Mouse (Mus musculus): Measurements from ENCODE around the gene Mpdu1.
"Not testable (repeated sequence)": the region's sequence is repeated elsewhere in the genome, so short reads cannot be mapped to it uniquely, and the experiment has no call there.

The Mpdu1 gene

DNA sequence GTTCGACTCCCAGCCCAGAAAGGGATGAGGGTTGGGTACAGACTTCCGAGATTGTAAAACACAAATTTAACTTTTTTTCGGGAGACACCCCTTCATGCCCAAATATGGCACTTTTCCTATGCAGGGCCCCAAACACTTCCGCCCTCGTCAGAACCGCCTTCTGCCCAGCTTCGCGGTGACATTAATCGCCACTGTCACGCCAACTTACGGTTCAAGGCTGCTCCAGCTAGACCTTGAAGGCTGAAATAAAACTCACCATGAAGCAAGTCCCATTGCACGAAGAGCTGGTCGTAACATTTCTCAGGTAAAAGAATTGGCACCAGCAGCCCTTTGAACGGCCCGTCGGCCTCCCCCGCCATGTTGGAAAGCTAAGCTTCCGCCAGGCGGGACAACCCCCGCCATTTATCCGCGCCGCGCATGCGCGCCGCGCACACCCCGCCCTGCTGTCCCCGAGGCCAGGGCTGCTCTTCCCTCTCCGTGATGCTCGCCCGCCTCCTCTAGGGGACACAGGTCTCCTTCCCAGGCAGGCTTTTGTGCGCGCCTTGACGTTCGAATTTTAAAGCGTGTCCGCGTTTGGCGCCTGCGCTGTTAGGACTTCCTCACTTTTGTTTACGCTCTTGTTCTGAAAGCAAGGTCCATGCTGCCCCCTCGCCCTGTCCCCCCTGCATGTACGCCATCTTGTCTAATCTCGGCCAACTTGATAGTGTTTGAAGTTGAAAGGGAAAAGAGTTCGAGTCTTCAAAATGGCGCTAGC, at the start of gene Mpdu1:
TSS of gene Mpdu1 (minus strand) at position 430 of the 754 bp plus-strand sequence.
- peak; percentile 93 for DNase-seq (ENCODE audit: low read depth)

DNA sequence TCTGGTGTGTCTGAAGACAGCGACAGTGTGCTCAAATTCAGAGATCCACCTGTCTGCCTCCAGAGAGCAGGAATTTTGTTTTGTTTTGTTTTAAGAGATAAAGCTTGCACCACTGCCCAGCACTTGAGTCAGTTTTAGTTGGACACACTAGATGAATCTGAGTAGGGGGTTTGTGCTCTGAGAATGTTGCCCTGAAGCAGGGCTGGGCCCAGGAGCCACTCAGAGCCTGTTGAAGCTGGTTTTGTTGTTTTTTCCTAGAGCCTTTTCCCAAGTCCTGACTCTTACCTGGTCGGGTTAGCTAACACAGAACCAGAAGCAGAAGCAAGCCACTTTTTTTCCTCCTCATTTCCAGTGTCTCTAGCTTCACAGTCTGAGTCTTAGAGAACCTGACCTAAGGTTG, 48.6 kb upstream of the Mpdu1 start:
- no peak for DNase-seq (ENCODE audit: low read depth)

GRCm38 (mm10) chr11:69710470-69710869, 48.0 kb upstream of the Mpdu1 start:
- DNase-seq (ENCODE audit: low read depth), result no peak

DNA sequence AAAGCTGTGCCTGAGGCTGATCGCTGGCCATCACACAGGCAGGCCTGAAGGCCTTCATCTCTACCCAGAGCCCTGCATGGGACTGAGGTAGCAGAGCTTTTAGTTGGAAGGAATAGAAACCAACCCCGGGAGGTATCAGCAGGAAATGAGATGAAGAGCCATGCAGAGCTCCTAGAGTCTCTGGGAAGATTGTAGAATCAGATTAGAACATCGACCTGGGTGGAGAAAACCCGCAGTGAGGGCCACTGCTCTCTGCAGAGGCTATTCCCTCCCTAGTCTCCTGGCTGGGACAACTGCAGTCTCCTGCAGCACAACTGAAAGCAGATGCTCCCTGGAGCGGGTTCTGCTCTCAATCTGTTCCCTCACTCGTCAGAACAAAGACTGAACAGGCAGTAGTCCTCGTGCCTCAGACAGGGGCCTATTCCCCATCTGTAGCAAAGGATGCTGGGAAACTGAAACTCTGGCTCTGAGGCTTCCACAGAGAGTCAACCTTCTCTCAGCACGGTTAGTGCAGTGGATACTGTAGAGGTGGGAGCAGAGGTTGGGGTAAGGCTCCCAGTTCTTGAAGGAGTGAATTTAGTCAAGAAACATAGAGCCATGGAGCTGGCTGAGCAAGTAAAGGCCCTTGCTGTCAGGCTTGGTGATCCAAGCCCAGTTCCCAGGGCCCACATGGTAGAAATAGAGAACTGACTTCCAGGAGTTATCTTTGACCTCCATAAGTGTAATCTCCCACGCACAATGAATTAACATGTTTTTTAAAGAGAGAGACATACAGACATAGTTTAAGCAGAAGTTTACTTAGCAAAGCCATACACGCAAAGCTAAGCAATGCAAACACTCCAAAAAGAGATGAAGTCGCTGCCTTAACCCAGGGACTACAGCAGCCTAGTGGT, 47.4 kb upstream of the Mpdu1 start:
- no peak for DNase-seq (ENCODE audit: low read depth)

GRCm38 (mm10) chr11:69708614-69709265, 46.3 kb upstream of the Mpdu1 start:
- no peak for DNase-seq (ENCODE audit: low read depth)

- DNase-seq (ENCODE audit: low read depth), result no peak
Observed at GRCm38 (mm10) chr11:69707873-69708381, 45.5 kb upstream of the Mpdu1 start.

GRCm38 (mm10) chr11:69707480-69707847, 45.0 kb upstream of the Mpdu1 start:
- DNase-seq (ENCODE audit: low read depth), result no peak

DNA sequence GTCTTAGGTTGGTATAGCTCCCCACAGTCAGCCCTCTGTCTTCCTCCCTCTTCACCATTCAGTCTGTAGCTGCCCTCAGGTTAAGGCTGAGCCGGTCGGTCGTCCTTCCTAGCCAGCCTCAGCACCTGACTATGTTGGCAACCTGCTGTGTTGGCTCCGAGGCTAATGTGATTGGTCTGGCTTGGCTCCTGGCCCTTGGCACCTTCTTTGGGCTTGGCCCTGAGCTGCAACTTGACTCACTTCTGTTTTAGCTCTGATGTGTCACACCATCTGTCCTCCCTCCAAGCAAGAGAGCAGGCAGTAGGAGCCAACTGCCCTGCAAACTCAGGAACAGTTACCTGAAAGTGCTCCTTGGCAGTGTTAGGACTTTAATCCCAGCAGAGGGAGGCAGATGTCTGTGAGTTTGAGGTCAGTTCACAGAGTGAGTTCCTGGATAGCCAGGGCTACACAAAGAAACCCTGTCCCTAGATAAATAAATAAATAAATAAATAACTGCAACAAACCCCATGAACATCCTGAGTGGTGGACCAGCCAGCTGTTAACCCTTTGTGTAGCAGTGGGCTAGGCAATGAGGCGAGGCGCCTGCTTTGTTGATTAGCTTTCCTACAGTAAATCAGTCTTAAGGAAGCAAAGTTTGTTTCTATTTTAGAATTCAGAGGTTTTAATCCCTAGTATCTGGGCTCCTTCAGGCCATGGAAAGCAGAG, 44.5 kb upstream of the Mpdu1 start:
- no peak for DNase-seq (ENCODE audit: low read depth)

DNA sequence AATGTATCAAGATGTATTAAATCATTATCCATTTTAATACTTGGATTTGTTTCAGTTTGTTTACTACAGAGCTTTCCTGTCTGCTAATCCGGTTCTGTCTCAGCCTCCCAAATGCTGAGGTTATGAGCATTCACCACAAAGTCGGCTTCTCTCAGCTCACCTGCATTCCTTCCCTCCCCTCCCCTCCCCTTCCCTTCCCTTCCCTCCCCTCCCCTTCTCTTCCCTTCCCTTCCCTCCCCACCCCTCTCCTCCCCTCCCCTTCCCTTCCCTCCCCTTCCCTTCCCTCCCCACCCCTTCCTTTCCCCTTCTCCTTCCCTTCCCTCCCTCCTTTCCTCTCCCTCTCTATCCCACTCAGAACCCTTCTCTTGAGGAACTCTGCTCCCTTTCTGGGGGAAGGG, 42.2 kb upstream of the Mpdu1 start:
- no peak for DNase-seq (ENCODE audit: low read depth)

DNA sequence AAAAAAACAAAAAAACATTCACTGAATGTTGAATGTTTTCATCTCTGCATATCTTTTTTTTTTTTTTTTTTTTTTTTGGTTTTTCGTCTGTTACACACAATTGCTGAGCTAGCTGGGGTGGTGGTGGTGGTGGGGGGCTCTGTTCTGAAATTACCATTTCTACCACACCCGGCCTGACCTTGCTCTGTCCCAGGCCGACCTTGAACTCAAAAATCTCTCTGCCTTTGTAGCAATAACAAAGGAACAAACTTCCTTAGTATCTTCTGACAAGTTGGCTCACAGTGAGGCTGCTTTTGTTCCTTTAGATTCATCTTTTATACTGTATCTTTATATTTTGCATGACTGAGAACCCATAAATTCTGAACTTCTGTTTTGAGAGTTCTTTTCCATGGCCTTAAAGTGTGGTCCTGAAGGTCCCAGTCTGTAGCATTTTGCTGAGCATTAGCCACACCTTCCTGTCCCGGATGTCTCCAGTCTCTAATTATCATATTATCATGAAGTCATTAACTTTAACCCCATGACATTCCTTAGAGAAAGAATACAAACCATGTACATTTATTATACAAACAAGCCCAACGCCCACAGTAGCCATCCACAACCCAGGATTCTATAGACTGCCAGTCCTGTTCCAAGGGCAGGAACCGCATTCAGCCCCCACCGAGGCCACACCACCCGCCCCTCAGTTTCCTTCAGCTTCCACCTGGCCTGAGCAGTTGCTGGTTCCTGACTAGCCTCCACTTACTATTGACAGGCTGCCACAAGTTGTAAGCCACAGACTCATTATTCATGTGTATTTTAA, 41.6 kb upstream of the Mpdu1 start:
- no peak for DNase-seq (ENCODE audit: low read depth)

DNA sequence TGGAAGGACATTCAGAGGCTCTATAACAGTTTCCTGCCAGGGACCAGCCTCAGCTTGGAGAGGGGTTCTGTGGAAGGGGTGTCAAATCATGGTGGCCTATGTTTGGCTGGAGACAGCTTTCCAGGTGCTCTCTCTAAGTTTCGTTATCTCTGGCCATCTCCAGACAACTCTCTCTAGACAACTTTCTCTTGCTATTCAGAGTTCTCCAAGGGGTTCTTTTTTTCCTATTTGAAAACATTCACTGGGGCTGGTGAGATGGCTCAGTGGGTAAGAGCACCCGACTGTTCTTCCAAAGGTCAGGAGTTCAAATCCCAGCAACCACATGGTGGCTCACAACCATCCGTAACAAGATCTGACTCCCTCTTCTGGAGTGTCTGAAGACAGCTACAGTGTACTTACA, 40.9 kb upstream of the Mpdu1 start:
- DNase-seq (ENCODE audit: low read depth), result not testable (repeated sequence)

DNA sequence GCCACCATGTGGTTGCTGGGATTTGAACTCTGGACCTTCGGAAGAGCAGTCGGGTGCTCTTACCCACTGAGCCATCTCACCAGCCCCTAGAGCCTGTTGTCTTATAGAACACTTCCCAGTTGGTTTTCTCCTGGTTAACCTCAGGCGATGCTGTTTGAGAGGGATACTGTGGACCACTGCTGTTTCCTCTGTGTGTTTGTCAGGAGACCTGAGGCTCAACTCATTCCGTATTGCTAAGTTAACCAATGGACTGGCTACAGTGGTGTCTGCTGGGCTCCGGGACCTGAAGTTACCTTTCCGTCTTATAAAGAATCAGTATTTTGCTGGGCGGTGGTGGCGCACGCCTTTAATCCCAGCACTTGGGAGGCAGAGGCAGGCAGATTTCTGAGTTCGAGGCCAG, 40.4 kb upstream of the Mpdu1 start:
- DNase-seq (ENCODE audit: low read depth), result not testable (repeated sequence)

- no peak for DNase-seq (ENCODE audit: low read depth)
Observed at GRCm38 (mm10) chr11:69699595-69699994, 37.2 kb upstream of the Mpdu1 start.

DNA sequence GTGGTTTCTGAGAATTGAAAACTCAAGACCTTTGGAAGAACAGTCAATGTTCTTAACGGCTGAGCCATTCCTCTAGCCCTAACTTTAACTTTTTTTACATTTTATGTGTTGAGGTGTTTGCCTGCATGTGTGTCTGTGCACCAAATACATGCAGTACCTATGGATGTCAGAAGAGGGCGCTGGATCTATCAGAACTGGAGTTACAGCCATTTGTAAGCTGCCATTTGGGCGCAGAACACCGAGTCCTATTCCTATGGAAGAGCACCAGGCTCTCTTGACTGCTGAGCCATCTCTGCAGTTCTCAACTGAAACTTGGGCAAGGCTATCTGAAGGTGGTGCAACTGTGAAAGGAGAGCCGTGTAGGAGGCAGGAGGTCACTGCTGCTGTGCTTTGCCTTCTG, 36.1 kb upstream of the Mpdu1 start:
- no peak for DNase-seq (ENCODE audit: low read depth)

GRCm38 (mm10) chr11:69697396-69697795, 35.0 kb upstream of the Mpdu1 start:
- DNase-seq (ENCODE audit: low read depth), result no peak

DNA sequence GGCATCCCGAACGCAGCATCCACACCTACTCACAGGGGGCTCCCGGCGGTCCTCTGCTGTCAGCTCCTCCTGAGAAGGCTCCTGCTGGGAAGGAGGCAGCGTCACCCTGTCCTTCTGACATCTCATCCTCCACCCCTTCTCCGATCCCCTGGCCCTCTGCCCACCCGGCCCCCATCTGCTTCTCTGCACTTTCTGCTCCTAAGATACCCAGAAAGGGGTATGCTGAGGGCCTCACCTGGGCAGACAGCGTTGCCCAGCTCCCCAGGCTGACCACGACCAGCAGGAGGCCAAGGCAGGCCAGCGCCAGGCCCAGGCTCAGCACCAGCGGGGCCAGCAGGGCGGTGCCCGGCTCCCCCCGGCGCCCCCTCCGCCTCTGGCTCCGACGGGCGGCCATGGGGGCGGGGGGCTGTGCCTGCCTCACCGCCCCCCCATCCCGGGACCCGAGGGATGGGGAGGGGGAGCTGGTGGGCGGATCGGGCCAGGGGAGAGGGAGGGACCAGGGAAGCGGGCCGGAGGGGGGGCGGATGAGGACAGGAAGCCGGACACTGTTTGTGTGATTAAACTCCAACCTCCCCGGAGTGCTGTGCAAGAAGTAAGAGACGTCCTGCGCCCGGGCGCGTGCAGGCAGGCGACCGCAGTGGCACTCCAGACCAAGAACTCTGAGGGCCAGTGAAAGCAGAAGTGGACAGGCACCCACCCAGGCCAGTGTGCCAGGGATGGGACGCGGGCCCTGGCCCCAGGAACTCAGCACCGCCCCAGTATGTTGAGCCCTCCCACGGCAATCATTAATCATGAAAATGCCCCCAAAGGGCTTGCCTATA, 33.1 kb upstream of the Mpdu1 start, which contains the start of the genes Tnfsf12 and Tnfsfm13:
TSS of gene Tnfsf12 (minus strand) at position 489 of the 821 bp plus-strand sequence.
TSS of gene Tnfsfm13 (minus strand) at position 738 of the 821 bp plus-strand sequence.
- no peak for DNase-seq (ENCODE audit: low read depth)

DNA sequence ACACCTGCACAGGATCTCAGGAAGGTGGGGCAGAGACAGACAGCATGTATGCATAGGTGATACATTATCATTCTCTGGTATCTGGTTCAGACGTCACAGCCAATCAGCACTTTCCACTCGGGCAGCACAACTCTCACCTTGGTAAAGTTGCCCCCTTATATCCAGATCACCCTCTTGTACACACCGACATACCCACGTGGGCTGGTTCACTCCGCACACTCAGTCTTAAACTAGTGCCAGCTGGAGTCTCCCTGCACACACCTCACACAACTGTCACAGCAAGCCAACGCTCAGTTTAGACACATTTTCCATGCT, 32.6 kb upstream of the Mpdu1 start:
- DNase-seq (ENCODE audit: low read depth), result no peak

DNA sequence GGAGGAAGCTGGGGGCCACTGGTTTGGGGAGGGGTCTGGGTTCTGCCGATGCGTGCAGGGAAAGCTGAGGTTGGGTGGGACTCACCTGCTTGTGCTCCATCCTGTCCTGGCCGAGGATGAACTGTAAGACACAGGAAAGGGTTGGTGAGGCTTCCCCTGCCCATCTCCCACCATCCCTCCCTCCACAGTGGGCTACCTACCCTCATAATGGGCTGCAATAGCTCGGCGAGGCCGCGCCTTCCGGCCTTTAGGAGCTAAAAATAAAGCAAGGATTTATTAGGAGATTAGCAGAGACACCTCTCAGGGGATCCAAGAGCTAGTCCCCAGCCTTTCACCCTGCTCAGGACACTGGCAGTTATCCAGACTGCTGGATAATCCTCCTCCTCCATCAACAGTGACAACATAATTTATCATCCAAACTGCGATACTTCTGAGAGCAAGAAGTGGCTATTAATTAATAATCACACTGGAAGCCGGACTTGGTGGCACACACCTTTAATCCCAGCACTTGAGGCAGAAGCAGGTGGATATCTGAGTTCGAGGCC, 31.1 kb upstream of the Mpdu1 start:
- no peak for DNase-seq (ENCODE audit: low read depth)

DNA sequence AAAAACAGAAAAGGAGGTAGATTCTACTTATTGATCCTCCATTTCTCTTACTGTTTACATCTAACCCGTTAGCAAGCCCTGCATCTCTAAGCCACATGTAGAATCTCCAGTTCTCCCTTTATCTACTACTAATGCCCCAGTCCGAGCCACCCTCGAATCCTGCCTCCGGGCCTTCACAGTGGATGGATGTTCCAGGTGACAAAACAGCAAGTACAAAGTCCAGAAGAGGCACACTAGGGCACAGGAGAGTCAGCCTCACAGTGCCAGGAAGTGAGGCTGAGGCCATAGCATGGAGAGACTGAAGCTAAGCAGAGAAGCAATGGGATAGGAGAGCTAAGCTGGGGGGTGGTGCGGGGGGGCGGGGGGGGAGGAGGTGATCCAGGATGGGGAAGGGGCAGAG, 30.4 kb upstream of the Mpdu1 start:
- no peak for DNase-seq (ENCODE audit: low read depth)

All from c-Kit-positive CD71-negative TER-119-negative erythroid progenitor cells, embryonic 14.5 days (primary cell).